Mouse (Mus musculus) stomach, embryonic 16.5 days (tissue): Measurements from ENCODE around the gene Usp49. TPM values are rescaled to one million over a fixed set of nuclear protein-coding genes. Genes with fewer than 3 reads are reported as not detected.
"Not testable (repeated sequence)": the region's sequence is repeated elsewhere in the genome, so short reads cannot be mapped to it uniquely, and the experiment has no call there.

Experiments
- ATAC-seq: fragments of 200-750 bp; cut with Nextera tagmentation; 2 replicates; pipeline ENCODE4 v1.8.0; 2017; ENCODE audit warnings: moderate number of reproducible peaks, moderate TSS enrichment; ENCODE audit not compliant: insufficient read depth, low FRiP score
- H3K27ac ChIP-seq: fragments of 300-500 bp; sonication (generic); 2 replicates; pipeline ENCODE4 v1.5.1; 2014; ENCODE audit warnings: low read length
- H3K27me3 ChIP-seq: fragments of 300-500 bp; sonication (generic); 2 replicates; pipeline ENCODE4 v1.6.1; 2014; ENCODE audit warnings: low read length, control low read depth, mixed read lengths; ENCODE audit not compliant: control insufficient read depth, insufficient read depth
- H3K36me3 ChIP-seq: fragments of 300-500 bp; sonication (generic); 2 replicates; pipeline ENCODE4 v1.6.1; 2014; ENCODE audit warnings: low read length; ENCODE audit not compliant: control insufficient read depth, insufficient read depth
- H3K4me1 ChIP-seq: fragments of 300-500 bp; sonication (generic); 2 replicates; pipeline ENCODE4 v1.6.1; 2014; ENCODE audit warnings: low read length, control low read depth, mixed read lengths; ENCODE audit not compliant: control insufficient read depth, insufficient read depth
- H3K4me2 ChIP-seq: fragments of 300-500 bp; sonication (generic); 2 replicates; pipeline ENCODE4 v1.6.1; 2014; ENCODE audit warnings: low read depth, low read length, mixed read lengths
- H3K4me3 ChIP-seq: fragments of 300-500 bp; sonication (generic); replicated peaks from 2 replicates; pipeline ENCODE4 v1.5.1; 2014; ENCODE audit warnings: mild to moderate bottlenecking, low read length
- H3K9ac ChIP-seq: fragments of 300-500 bp; sonication (generic); 2 replicates; pipeline ENCODE4 v1.6.1; 2014; ENCODE audit warnings: low read length
- H3K9me3 ChIP-seq: fragments of 300-500 bp; sonication (generic); replicated peaks from 2 replicates; pipeline ENCODE4 v1.6.1; 2016; ENCODE audit warnings: low read length, control low read depth; ENCODE audit not compliant: control insufficient read depth
- WGBS: fragments of 180-500 bp; shearing (Covaris S2); extraction: QIAGEN DNeasy Blood & Tissue Kit; methylation state at CpG from one replicate; pipeline ENCODE4 v1.1.7; 2014; 5-methylcytosine and 5-hydroxymethylcytosine counted together
- polyA plus RNA-seq: library from polyadenylated mRNA; unstranded; fragments of >200 nt; fragmentation: Nextera tagmentation; extraction: Ambion mirVana; gene quantifications from 2 replicates; pipeline ENCODE4 v1.2.1, GENCODE M21; 2015

Gene Usp49
- polyA plus RNA-seq, 1 experiment from 2014 or later: 3.5 TPM

DNA sequence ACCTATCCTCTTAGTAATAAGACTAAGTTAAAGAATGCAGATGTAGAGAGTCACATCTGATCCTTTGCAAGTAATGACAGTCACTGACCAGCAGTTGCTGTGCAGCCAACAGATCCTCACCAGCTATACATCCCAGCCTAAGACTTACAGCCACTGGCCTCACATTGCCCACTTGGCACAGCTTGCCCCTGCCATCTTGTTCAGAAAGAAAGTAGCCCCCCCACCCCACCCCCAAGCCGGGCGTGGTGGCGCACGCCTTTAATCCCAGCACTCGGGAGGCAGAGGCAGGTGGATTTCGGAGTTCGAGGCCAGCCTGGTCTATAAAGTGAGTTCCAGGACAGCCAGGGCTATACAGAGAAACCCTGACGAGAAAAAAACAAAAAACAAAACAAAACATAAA is 23.9 kb downstream of the Usp49 start:
- H3K36me3 ChIP-seq, H3K27me3 ChIP-seq, H3K27ac ChIP-seq, H3K4me1 ChIP-seq, H3K9ac ChIP-seq, ATAC-seq, H3K4me3 ChIP-seq, H3K9me3 ChIP-seq, H3K4me2 ChIP-seq: not testable (repeated sequence)
- WGBS: 91% methylated on average over 8 of the region's 8 CpGs

DNA sequence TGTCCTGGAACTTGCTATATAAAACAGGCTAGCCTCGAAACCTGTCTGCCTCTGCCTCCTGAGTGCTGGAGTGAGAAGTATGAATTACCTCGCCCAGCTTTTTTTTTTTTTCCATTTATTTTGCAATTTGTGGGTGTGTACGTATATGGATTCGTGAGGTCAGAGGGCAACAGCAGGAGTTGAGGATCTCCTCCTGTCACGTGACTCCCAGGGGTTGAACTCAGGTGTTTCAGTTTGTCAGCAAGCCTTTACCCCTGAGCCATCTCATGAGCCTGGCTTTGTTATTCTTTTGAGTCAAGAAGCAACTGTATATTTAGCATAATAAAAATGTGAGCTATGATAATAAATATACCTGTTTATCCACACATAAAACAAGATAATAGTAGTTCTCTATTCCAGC is 25.2 kb downstream of the Usp49 start:
- no peaks in the 10 kb centered on the region for H3K36me3 ChIP-seq
- no peaks in the 10 kb centered on the region for H3K4me1 ChIP-seq
- WGBS: 70% methylated on average over 5 of the region's 5 CpGs
- H3K9me3 ChIP-seq: no peaks in the 10 kb centered on the region
- H3K27ac ChIP-seq: no peak overlapping the region
- H3K27me3 ChIP-seq: no peaks in the 10 kb centered on the region
- no peak for ATAC-seq
- no peak overlapping the region for H3K4me3 ChIP-seq
- H3K9ac ChIP-seq: no peak overlapping the region
- H3K4me2 ChIP-seq: no peak overlapping the region

- Histone ChIP-seq H3K36me3 (no peaks in the 10 kb centered on the region), H3K4me1 (no peaks in the 10 kb centered on the region), H3K27me3 (no peaks in the 10 kb centered on the region), H3K9ac (no peak overlapping the region), H3K4me3 (no peak overlapping the region), H3K4me2 (no peak overlapping the region), H3K27ac (no peak overlapping the region), H3K9me3 (no peaks in the 10 kb centered on the region)
- no peak for ATAC-seq
- 84% methylated on average over 4 of the region's 4 CpGs for WGBS
These were observed 27.4 kb downstream of the Usp49 start for GRCm38 (mm10) chr17:47657901-47658300.

DNA sequence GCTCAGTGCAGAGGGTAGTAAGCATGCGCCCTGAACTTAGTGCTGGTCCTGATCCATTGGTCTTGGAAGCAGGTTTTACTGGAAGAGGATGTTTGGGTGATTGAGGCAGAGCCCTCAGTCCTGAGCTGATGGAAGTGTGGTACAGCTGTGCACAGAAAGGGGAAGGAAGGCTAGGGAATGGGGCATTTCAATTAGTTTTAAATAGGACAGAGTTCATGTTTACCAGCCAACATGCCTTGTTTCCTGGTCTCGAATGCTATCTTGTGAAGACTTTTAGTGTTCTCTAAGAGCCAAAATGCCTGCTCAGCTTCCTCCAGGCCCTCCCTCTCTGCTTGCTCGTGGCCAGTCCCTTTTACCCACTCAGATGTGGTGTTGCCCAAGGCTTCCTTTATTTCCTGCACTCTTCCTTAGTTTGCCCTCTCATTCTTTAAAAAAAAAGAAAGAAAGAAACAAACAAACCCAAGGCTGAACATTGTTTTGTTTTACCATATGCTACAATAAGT is 28.3 kb downstream of the Usp49 start:
- no peak for ATAC-seq
- 75% methylated on average over 3 of the region's 3 CpGs for WGBS
- Histone ChIP-seq H3K27me3 (no peaks in the 10 kb centered on the region), H3K9me3 (no peaks in the 10 kb centered on the region), H3K4me1 (no peaks in the 10 kb centered on the region), H3K27ac (no peak overlapping the region), H3K36me3 (no peaks in the 10 kb centered on the region), H3K9ac (no peak overlapping the region), H3K4me2 (no peak overlapping the region), H3K4me3 (no peak overlapping the region)

GRCm38 (mm10) chr17:47663009-47663713 is 32.7 kb downstream of the Usp49 start:
- H3K4me3 ChIP-seq: no peak overlapping the region
- 68% methylated on average over 9 of the region's 9 CpGs for WGBS

GRCm38 (mm10) chr17:47664474-47664873 is 34.0 kb downstream of the Usp49 start:
- Histone ChIP-seq H3K4me3 (no peak overlapping the region), H3K4me1 (no peaks in the 10 kb centered on the region), H3K27me3 (no peaks in the 10 kb centered on the region), H3K9ac (no peak overlapping the region), H3K27ac (no peak overlapping the region), H3K9me3 (no peaks in the 10 kb centered on the region), H3K4me2 (no peak overlapping the region), H3K36me3 (no peaks in the 10 kb centered on the region)
- 78% methylated on average over 7 of the region's 7 CpGs for WGBS
- no peak for ATAC-seq

More at GRCm38 (mm10) chr17:47663009-47663713, 32.7 kb downstream of the Usp49 start:
- Histone ChIP-seq H3K27ac (no peak overlapping the region), H3K9me3 (no peaks in the 10 kb centered on the region), H3K36me3 (no peaks in the 10 kb centered on the region), H3K9ac (no peak overlapping the region), H3K4me1 (no peaks in the 10 kb centered on the region), H3K4me2 (no peak overlapping the region), H3K27me3 (no peaks in the 10 kb centered on the region)
- ATAC-seq: peak; percentile 40; the same call in 1 of the 2 replicates

- no peaks in the 10 kb centered on the region for H3K9me3 ChIP-seq
- no peaks in the 10 kb centered on the region for H3K36me3 ChIP-seq
- no peaks in the 10 kb centered on the region for H3K27me3 ChIP-seq
- ATAC-seq: no peak
- peaks cover 9% of the 10 kb centered on the region for H3K4me1 ChIP-seq
- H3K9ac ChIP-seq: no peak overlapping the region
- H3K4me2 ChIP-seq: no peak overlapping the region
- no peak overlapping the region for H3K4me3 ChIP-seq
- H3K27ac ChIP-seq: no peak overlapping the region
- WGBS: 66% methylated on average over 4 of the region's 4 CpGs
These were observed 38.7 kb downstream of the Usp49 start for GRCm38 (mm10) chr17:47669166-47669565.

- no peak overlapping the region for H3K27ac ChIP-seq
These were observed 41.5 kb downstream of the Usp49 start for GRCm38 (mm10) chr17:47671988-47672310.

GRCm38 (mm10) chr17:47672311-47673111 is 42.0 kb downstream of the Usp49 start:
- 0 out of 2 replicates have a peak overlapping the region, but pooled peaks have one; percentile 38 for H3K27ac ChIP-seq
- 7% methylated on average over 67 of the region's 68 CpGs for WGBS

More at GRCm38 (mm10) chr17:47671988-47672310, 41.5 kb downstream of the Usp49 start:
- Histone ChIP-seq H3K4me2 (peak overlapping the region; percentile 93), H3K9me3 (no peaks in the 10 kb centered on the region), H3K4me3 (peak overlapping the region; percentile 44), H3K4me1 (peaks cover 9% of the 10 kb centered on the region), H3K9ac (peak overlapping the region; percentile 72), H3K36me3 (no peaks in the 10 kb centered on the region), H3K27me3 (no peaks in the 10 kb centered on the region)
- ATAC-seq: peak; percentile 30; the same call in 1 of the 2 replicates
- WGBS: 29% methylated on average over 14 of the region's 14 CpGs

More at GRCm38 (mm10) chr17:47672311-47673111, 42.0 kb downstream of the Usp49 start:
- no peaks in the 10 kb centered on the region for H3K36me3 ChIP-seq
- H3K9me3 ChIP-seq: no peaks in the 10 kb centered on the region
- peak overlapping the region; percentile 72 for H3K9ac ChIP-seq
- peak overlapping the region; percentile 44 for H3K4me3 ChIP-seq
- peak overlapping the region; percentile 93 for H3K4me2 ChIP-seq
- H3K4me1 ChIP-seq: peaks cover 9% of the 10 kb centered on the region
- peak; percentile 75 for ATAC-seq
- no peaks in the 10 kb centered on the region for H3K27me3 ChIP-seq
